Mouse (Mus musculus): ENCODE results near the gene Clcn1.

Gene Clcn1

GRCm38 (mm10) chr6:42309816-42310378 lies 23.4 kb downstream of the Clcn1 start:
- DNase-seq (ENCODE audit: low spot score) = no peak

GRCm38 (mm10) chr6:42310427-42311053 lies 24.1 kb downstream of the Clcn1 start:
- no peak for DNase-seq (ENCODE audit: low spot score)

- DNase-seq (ENCODE audit: low spot score) = no peak
Measured at GRCm38 (mm10) chr6:42318293-42318692, 31.8 kb downstream of the Clcn1 start.

- DNase-seq (ENCODE audit: low spot score) = no peak
Measured at GRCm38 (mm10) chr6:42323371-42324066, 37.0 kb downstream of the Clcn1 start.

GRCm38 (mm10) chr6:42324067-42324481 lies 37.6 kb downstream of the Clcn1 start:
- peak; percentile 6 for DNase-seq (ENCODE audit: low spot score)

GRCm38 (mm10) chr6:42324482-42325267 lies 38.2 kb downstream of the Clcn1 start, which contains the start of gene Fam131b:
Gene Fam131b (minus strand): TSS chr6:42324643.
- no peak for DNase-seq (ENCODE audit: low spot score)

GRCm38 (mm10) chr6:42325268-42325609 lies 38.8 kb downstream of the Clcn1 start:
- DNase-seq (ENCODE audit: low spot score) = peak; percentile 77

- no peak for DNase-seq (ENCODE audit: low spot score)
Measured at GRCm38 (mm10) chr6:42326509-42326908, 40.0 kb downstream of the Clcn1 start.

- no peak for DNase-seq (ENCODE audit: low spot score)
Measured at GRCm38 (mm10) chr6:42328757-42329156, 42.3 kb downstream of the Clcn1 start.

GRCm38 (mm10) chr6:42330216-42330615 lies 43.7 kb downstream of the Clcn1 start:
- no peak for DNase-seq (ENCODE audit: low spot score)

- DNase-seq (ENCODE audit: low spot score) = no peak
Measured at GRCm38 (mm10) chr6:42330946-42331345, 44.5 kb downstream of the Clcn1 start.

GRCm38 (mm10) chr6:42339189-42339588 lies 52.7 kb downstream of the Clcn1 start:
- DNase-seq (ENCODE audit: low spot score) = no peak

GRCm38 (mm10) chr6:42339981-42340380 lies 53.5 kb downstream of the Clcn1 start:
- DNase-seq (ENCODE audit: low spot score) = no peak

GRCm38 (mm10) chr6:42342171-42342570 lies 55.7 kb downstream of the Clcn1 start:
- DNase-seq (ENCODE audit: low spot score) = no peak

- no peak for DNase-seq (ENCODE audit: low spot score)
Measured at GRCm38 (mm10) chr6:42343361-42344120, 57.1 kb downstream of the Clcn1 start.

- no peak for DNase-seq (ENCODE audit: low spot score)
Measured at GRCm38 (mm10) chr6:42344255-42344654, 57.8 kb downstream of the Clcn1 start.

- no peak for DNase-seq (ENCODE audit: low spot score)
Measured at GRCm38 (mm10) chr6:42348281-42349005, 62.0 kb downstream of the Clcn1 start.

- DNase-seq (ENCODE audit: low spot score) = peak; percentile 74
Measured at GRCm38 (mm10) chr6:42349006-42349425, 62.5 kb downstream of the Clcn1 start.

GRCm38 (mm10) chr6:42349426-42350020 lies 63.0 kb downstream of the Clcn1 start, which contains the start of gene Zyx:
Gene Zyx (plus strand): TSS chr6:42349630.
- DNase-seq (ENCODE audit: low spot score) = peak; percentile 88

Measured in urinary bladder, postnatal 25 days (tissue).